Mouse (Mus musculus) stomach, embryonic 15.5 days (tissue): ENCODE measurements at regions not wholly inside any gene's neighbourhood (a gene's known extent, or its start where the extent isn't known, plus 50 kb on each side); places are given as distances from the start of the nearest gene placed in this dataset.

Experiments
- ATAC-seq: fragments of 200-750 bp; cut with Nextera tagmentation; 2 replicates; pipeline ENCODE4 v1.8.0; 2017; ENCODE audit warnings: low read depth, moderate number of reproducible peaks, moderate TSS enrichment; ENCODE audit not compliant: insufficient read depth, low FRiP score
- H3K27ac ChIP-seq: fragments of 300-500 bp; sonication (generic); 2 replicates; pipeline ENCODE4 v1.5.1; 2015; ENCODE audit warnings: mild to moderate bottlenecking, inconsistent platforms
- H3K27me3 ChIP-seq: fragments of 300-500 bp; sonication (generic); replicated peaks from 2 replicates; pipeline ENCODE4 v1.6.1; 2015; ENCODE audit warnings: inconsistent platforms
- H3K36me3 ChIP-seq: fragments of 300-500 bp; sonication (generic); 2 replicates; pipeline ENCODE4 v1.6.1; 2015; ENCODE audit warnings: inconsistent platforms
- H3K4me1 ChIP-seq: fragments of 300-500 bp; sonication (generic); 2 replicates; pipeline ENCODE4 v1.6.1; 2015; ENCODE audit warnings: inconsistent platforms
- H3K4me2 ChIP-seq: fragments of 300-500 bp; sonication (generic); 2 replicates; pipeline ENCODE4 v1.6.1; 2015; ENCODE audit warnings: mild to moderate bottlenecking, inconsistent platforms
- H3K4me3 ChIP-seq: fragments of 300-500 bp; sonication (generic); replicated peaks from 2 replicates; pipeline ENCODE4 v1.5.1; 2015; ENCODE audit warnings: inconsistent platforms
- H3K9ac ChIP-seq: fragments of 300-500 bp; sonication (generic); 2 replicates; pipeline ENCODE4 v1.6.1; 2015; ENCODE audit warnings: inconsistent platforms
- H3K9me3 ChIP-seq: fragments of 300-500 bp; sonication (generic); 2 replicates; pipeline ENCODE4 v1.6.1; 2016; ENCODE audit warnings: inconsistent platforms
- WGBS: fragments of 180-500 bp; shearing (Covaris S2); methylation state at CpG from one replicate; pipeline ENCODE4 v1.1.7; 2015; 5-methylcytosine and 5-hydroxymethylcytosine counted together

GRCm38 (mm10) chr10:96800801-96801200, 184.0 kb downstream of the Btg1 start:
- 81% methylated on average over 3 of the region's 3 CpGs for WGBS
- H3K36me3 ChIP-seq, result no peaks in the 10 kb centered on the region
- no peaks in the 10 kb centered on the region for H3K9me3 ChIP-seq
- no peak for ATAC-seq
- no peak overlapping the region for H3K27ac ChIP-seq
- H3K4me1 ChIP-seq, result no peaks in the 10 kb centered on the region
- H3K4me2 ChIP-seq, result no peak overlapping the region
- no peak overlapping the region for H3K4me3 ChIP-seq
- no peaks in the 10 kb centered on the region for H3K27me3 ChIP-seq
- no peak overlapping the region for H3K9ac ChIP-seq

- Histone ChIP-seq H3K9me3 (no peaks in the 10 kb centered on the region), H3K4me2 (no peak overlapping the region), H3K27me3 (no peaks in the 10 kb centered on the region), H3K9ac (no peak overlapping the region), H3K36me3 (no peaks in the 10 kb centered on the region), H3K27ac (peak overlapping the region; percentile 3; the same call in 1 of the 2 replicates), H3K4me1 (no peaks in the 10 kb centered on the region), H3K4me3 (no peak overlapping the region)
- 28% methylated on average over 7 of the region's 7 CpGs for WGBS
- no peak for ATAC-seq
These were observed 187.4 kb downstream of the Btg1 start for GRCm38 (mm10) chr10:96804030-96804784.

- Histone ChIP-seq H3K4me3 (no peak overlapping the region), H3K27me3 (no peaks in the 10 kb centered on the region), H3K9me3 (no peaks in the 10 kb centered on the region), H3K4me2 (no peak overlapping the region), H3K4me1 (no peaks in the 10 kb centered on the region), H3K9ac (no peak overlapping the region), H3K36me3 (no peaks in the 10 kb centered on the region), H3K27ac (no peak overlapping the region)
- ATAC-seq, result no peak
- 68% methylated on average over 6 of the region's 7 CpGs for WGBS
These were observed 189.8 kb downstream of the Btg1 start for GRCm38 (mm10) chr10:96806579-96806978.

- Histone ChIP-seq H3K9me3 (no peaks in the 10 kb centered on the region), H3K4me3 (no peak overlapping the region), H3K27ac (no peak overlapping the region), H3K4me2 (no peak overlapping the region), H3K27me3 (no peaks in the 10 kb centered on the region), H3K9ac (no peak overlapping the region), H3K4me1 (peaks cover 5% of the 10 kb centered on the region; the same call in 1 of the 2 replicates), H3K36me3 (no peaks in the 10 kb centered on the region)
- ATAC-seq, result no peak
- WGBS, result 35% methylated on average over 1 of the region's 1 CpGs
These were observed 205.0 kb downstream of the Btg1 start for GRCm38 (mm10) chr10:96821852-96822251.

GRCm38 (mm10) chr10:96822344-96823335, 205.8 kb downstream of the Btg1 start:
- Histone ChIP-seq H3K4me2 (no peak overlapping the region), H3K4me1 (peaks cover 5% of the 10 kb centered on the region; the same call in 1 of the 2 replicates), H3K27me3 (no peaks in the 10 kb centered on the region), H3K36me3 (no peaks in the 10 kb centered on the region), H3K27ac (no peak overlapping the region), H3K9me3 (no peaks in the 10 kb centered on the region), H3K9ac (no peak overlapping the region), H3K4me3 (no peak overlapping the region)
- WGBS, result 62% methylated on average over 7 of the region's 7 CpGs
- ATAC-seq, result no peak

GRCm38 (mm10) chr10:96826234-96826788, 209.5 kb downstream of the Btg1 start:
- 13% methylated on average over 7 of the region's 7 CpGs for WGBS
- peak; percentile 65; the same call in 1 of the 2 replicates for ATAC-seq
- no peak overlapping the region; the same call in 1 of the 2 replicates for H3K27ac ChIP-seq
- no peaks in the 10 kb centered on the region for H3K36me3 ChIP-seq
- peaks cover 5% of the 10 kb centered on the region; the same call in 1 of the 2 replicates for H3K4me1 ChIP-seq
- no peaks in the 10 kb centered on the region for H3K27me3 ChIP-seq
- H3K4me2 ChIP-seq, result peak overlapping the region; percentile 34
- no peak overlapping the region for H3K4me3 ChIP-seq
- no peaks in the 10 kb centered on the region for H3K9me3 ChIP-seq
- no peak overlapping the region for H3K9ac ChIP-seq

- no peaks in the 10 kb centered on the region for H3K36me3 ChIP-seq
- no peak overlapping the region for H3K27ac ChIP-seq
- no peak overlapping the region for H3K9ac ChIP-seq
- ATAC-seq, result no peak
- H3K4me3 ChIP-seq, result no peak overlapping the region
- no peaks in the 10 kb centered on the region for H3K27me3 ChIP-seq
- 80% methylated on average over 5 of the region's 5 CpGs for WGBS
- 0 out of 2 replicates have a peak, but pooled peaks cover 5% of the 10 kb centered on the region for H3K4me1 ChIP-seq
- H3K4me2 ChIP-seq, result no peak overlapping the region
- H3K9me3 ChIP-seq, result no peaks in the 10 kb centered on the region
These were observed 211.2 kb downstream of the Btg1 start for GRCm38 (mm10) chr10:96827971-96828370.

- no peak overlapping the region for H3K9ac ChIP-seq
- no peak overlapping the region for H3K4me3 ChIP-seq
- WGBS, result 84% methylated on average over 7 of the region's 7 CpGs
- H3K4me1 ChIP-seq, result 0 out of 2 replicates have a peak, but pooled peaks cover 5% of the 10 kb centered on the region
- H3K4me2 ChIP-seq, result no peak overlapping the region
- H3K36me3 ChIP-seq, result no peaks in the 10 kb centered on the region
- H3K27me3 ChIP-seq, result no peaks in the 10 kb centered on the region
- no peaks in the 10 kb centered on the region for H3K9me3 ChIP-seq
- ATAC-seq, result no peak
- no peak overlapping the region for H3K27ac ChIP-seq
These were observed 211.9 kb downstream of the Btg1 start for GRCm38 (mm10) chr10:96828581-96829246.

- no peak for ATAC-seq
- Histone ChIP-seq H3K9me3 (no peaks in the 10 kb centered on the region), H3K27me3 (no peaks in the 10 kb centered on the region), H3K27ac (no peak overlapping the region), H3K4me1 (0 out of 2 replicates have a peak, but pooled peaks cover 4% of the 10 kb centered on the region), H3K36me3 (no peaks in the 10 kb centered on the region), H3K9ac (no peak overlapping the region), H3K4me2 (no peak overlapping the region), H3K4me3 (no peak overlapping the region)
- 89% methylated on average over 12 of the region's 12 CpGs for WGBS
These were observed 214.3 kb downstream of the Btg1 start for GRCm38 (mm10) chr10:96831071-96831470.

- Histone ChIP-seq H3K4me3 (no peak overlapping the region), H3K27ac (no peak overlapping the region), H3K9ac (no peak overlapping the region), H3K36me3 (no peaks in the 10 kb centered on the region), H3K9me3 (no peaks in the 10 kb centered on the region), H3K27me3 (no peaks in the 10 kb centered on the region), H3K4me2 (no peak overlapping the region), H3K4me1 (no peaks in the 10 kb centered on the region)
- WGBS, result 80% methylated on average over 7 of the region's 7 CpGs
- ATAC-seq, result no peak
These were observed 220.4 kb downstream of the Btg1 start for GRCm38 (mm10) chr10:96837230-96837629.

- Histone ChIP-seq H3K36me3 (no peaks in the 10 kb centered on the region), H3K9me3 (no peaks in the 10 kb centered on the region), H3K27me3 (no peaks in the 10 kb centered on the region), H3K4me3 (no peak overlapping the region), H3K4me2 (no peak overlapping the region), H3K27ac (no peak overlapping the region), H3K9ac (no peak overlapping the region), H3K4me1 (no peaks in the 10 kb centered on the region)
- ATAC-seq, result no peak
- 60% methylated on average over 2 of the region's 2 CpGs for WGBS
These were observed 224.3 kb downstream of the Btg1 start for GRCm38 (mm10) chr10:96841128-96841527.
